In the genomic region with DNA sequence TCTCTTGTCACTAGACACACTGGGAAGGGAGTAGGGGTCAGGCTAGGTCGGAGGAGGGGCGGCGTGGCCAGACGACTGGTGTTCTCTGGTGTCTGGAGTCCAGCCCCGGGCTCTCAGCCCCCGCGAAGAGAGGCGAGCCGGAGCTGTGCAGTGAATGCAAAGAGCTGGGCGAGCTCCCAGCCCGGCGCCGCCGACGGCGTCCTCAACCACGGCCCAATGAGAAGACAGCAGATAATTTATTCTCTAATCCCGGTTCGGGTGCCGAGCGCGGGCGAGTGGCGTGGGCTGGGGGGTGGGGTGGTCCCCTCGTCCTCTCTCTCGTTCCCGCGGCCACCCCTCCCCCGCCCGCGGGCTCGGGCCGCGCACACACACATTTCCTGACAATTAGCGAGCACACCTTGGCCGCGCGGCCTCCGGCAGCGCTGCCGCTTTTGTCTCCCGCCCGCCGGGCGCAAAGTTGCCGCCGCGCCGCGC, we compare ENCODE assay signal across 8 mouse cellular contexts. TPM values are rescaled to one million over a fixed set of nuclear protein-coding genes. Genes with fewer than 3 reads are reported as not detected.
DNase-seq lines count a peak whose midpoint lies in the region; ATAC-seq and TF ChIP-seq lines count a peak whose summit lies in the region.

No protein-coding gene starts in this region.

- WGBS in small intestine, adult 2 months, result under 1% methylated on average over 50 of the region's 50 CpGs

- H3K27ac ChIP-seq in small intestine, adult 2 months (ENCODE audit: insufficient read depth, low read depth, low read length), result no peak overlapping the region

- peaks cover 58% of the 10 kb centered on the region for H3K27me3 ChIP-seq in small intestine, adult 2 months (ENCODE audit: control insufficient read depth, insufficient read depth, low read length)

- peak; percentile 76 for ATAC-seq in frontal cortex, adult (ENCODE audit: low TSS enrichment)
- peak; percentile 49 for ATAC-seq in megakaryocyte-erythroid progenitor cell, adult 5-6 weeks (replicated peaks; ENCODE audit: low FRiP score, low TSS enrichment, poor library complexity, severe bottlenecking)

- H3K36me3 ChIP-seq in small intestine, adult 2 months (ENCODE audit: control insufficient read depth, insufficient read depth, low read length), result no peaks in the 10 kb centered on the region

- TF ChIP-seq POLR2A in small intestine, adult 2 months (IDR thresholded peaks at IDR 0.05; ENCODE audit: low read depth, low read length), result no peak

- no peak for TF ChIP-seq CTCF in small intestine, adult 2 months (IDR thresholded peaks at IDR 0.05; ENCODE audit: extremely low read depth, insufficient read length, insufficient replicate concordance, low read depth, low read length)

- no peaks in the 10 kb centered on the region for H3K4me1 ChIP-seq in small intestine, adult 2 months (ENCODE audit: control insufficient read depth, insufficient read depth, insufficient read length, low read length)

- DNase-seq in frontal cortex, postnatal 25 days (ENCODE audit: low spot score in 2 of 2), result no peak
- DNase-seq in adrenal gland, postnatal 36 days, result peak; percentile 51 to 61
- DNase-seq in forelimb bud, embryonic 11.5 days (ENCODE audit: low read depth, low spot score), result peak; percentile 69
- peak; percentile 65 to 74 for DNase-seq in kidney, postnatal 4 days
- DNase-seq in layer of hippocampus, adult 9-10 months (ENCODE audit: low spot score), result no peak

- H3K4me3 ChIP-seq in small intestine, adult 2 months (ENCODE audit: low read depth, low read length), result peak overlapping the region; percentile 57

RNA-seq across cellular contexts. Expression of gene Lemd1, which starts 1.2 kb away (rescaled TPM):
- total RNA-seq in adrenal gland, postnatal 36 days (2021), result under 1 TPM; 0.33 TPM
- not detected in 2 replicates for total RNA-seq in megakaryocyte-erythroid progenitor cell, adult 5-6 weeks (2014; fragmentation: Nextera tagmentation)
- total RNA-seq in megakaryocyte-erythroid progenitor cell, adult 5-6 weeks (2017), result not detected in 2 replicates
- 0.09 and 0.10 TPM in 2 replicates for polyA plus RNA-seq in small intestine, adult 2 months (2012; rRNA removed)

RNA-seq across cellular contexts. Expression of gene AC124108.1, which starts 1.2 kb away (rescaled TPM):
- under 1 TPM in 1 of 2 experiments, not detected in 1; 0.07 TPM for total RNA-seq in adrenal gland, postnatal 36 days (2021)
- total RNA-seq in megakaryocyte-erythroid progenitor cell, adult 5-6 weeks (2014; fragmentation: Nextera tagmentation), result not detected in 2 replicates
- not detected in 2 replicates for total RNA-seq in megakaryocyte-erythroid progenitor cell, adult 5-6 weeks (2017)
- not detected in 2 replicates for polyA plus RNA-seq in small intestine, adult 2 months (2012; rRNA removed)

RNA-seq across cellular contexts. Expression of gene Gm10188, which starts 39.5 kb away (rescaled TPM):
- not detected for total RNA-seq in adrenal gland, postnatal 36 days (2021)
- total RNA-seq in megakaryocyte-erythroid progenitor cell, adult 5-6 weeks (2014; fragmentation: Nextera tagmentation), result not detected in 2 replicates
- total RNA-seq in megakaryocyte-erythroid progenitor cell, adult 5-6 weeks (2017), result not detected in 2 replicates
- polyA plus RNA-seq in small intestine, adult 2 months (2012; rRNA removed), result not detected in 2 replicates

RNA-seq across cellular contexts. Expression of gene Cdk18, which starts 50.6 kb away (rescaled TPM):
- total RNA-seq in adrenal gland, postnatal 36 days (2021), result 10 to 100 TPM; 14.2 to 21.2 TPM
- total RNA-seq in megakaryocyte-erythroid progenitor cell, adult 5-6 weeks (2014; fragmentation: Nextera tagmentation), result 0.42 TPM in 1 of 2 replicates, not detected in the other
- total RNA-seq in megakaryocyte-erythroid progenitor cell, adult 5-6 weeks (2017), result 0.46 TPM in 1 of 2 replicates, not detected in the other
- polyA plus RNA-seq in small intestine, adult 2 months (2012; rRNA removed), result 84.2 and 133 TPM in 2 replicates

Comparison
In these comparisons a context has a peak if more than half of its experiments do, and no peak if none do; other contexts are left out.
1. DNase-seq: peak in adrenal gland, postnatal 36 days (2 of 2), forelimb bud, embryonic 11.5 days (single experiment) and kidney, postnatal 4 days (2 of 2); none in frontal cortex, postnatal 25 days (0 of 2) and layer of hippocampus, adult 9-10 months (single experiment).